Mouse (Mus musculus): ENCODE results near the gene Zfp882. TPM values are rescaled to one million over a fixed set of nuclear protein-coding genes. Genes with fewer than 3 reads are reported as not detected.
A peak's percentile ranks its signal among the peaks of the same experiment; 100 is the strongest.
"Not testable (repeated sequence)": the region's sequence is repeated elsewhere in the genome, so short reads cannot be mapped to it uniquely, and the experiment has no call there.

Zfp882 gene
- 1 to 10 TPM; 2.8 to 4.2 TPM for total RNA-seq (2021)
- long read RNA-seq, experiment 1, partial matches to known transcripts = 0 of 1 reads
- long read RNA-seq, experiment 1, other reads (novel, unspliced or antisense) = 0 of 1 reads
- long read RNA-seq, experiment 2 = 0 reads

- Histone ChIP-seq H3K4me3 (peak within 1 kb of the TSS; percentile 96), H3K27ac (peak within 1 kb of the TSS; percentile 98)
- DNase-seq = peak; percentile 90
- intact Hi-C loops (cut with DNase I) = loop anchor here (1.0 to 10.0 kb wide), 4 partner anchors 14 to 226 kb away; partner anchors contain the start of genes Tpm4 and Zfp961
- peak; percentile 84 for TF ChIP-seq CTCF (IDR thresholded peaks at IDR 0.05)
Observed at GRCm38 (mm10) chr8:71908309-71909261, at the start of gene Zfp882, which contains the start of gene Zfp617. Gene Zfp882 (plus strand): TSS chr8:71908608. Gene Zfp617 (plus strand): TSS chr8:71908635.

DNA sequence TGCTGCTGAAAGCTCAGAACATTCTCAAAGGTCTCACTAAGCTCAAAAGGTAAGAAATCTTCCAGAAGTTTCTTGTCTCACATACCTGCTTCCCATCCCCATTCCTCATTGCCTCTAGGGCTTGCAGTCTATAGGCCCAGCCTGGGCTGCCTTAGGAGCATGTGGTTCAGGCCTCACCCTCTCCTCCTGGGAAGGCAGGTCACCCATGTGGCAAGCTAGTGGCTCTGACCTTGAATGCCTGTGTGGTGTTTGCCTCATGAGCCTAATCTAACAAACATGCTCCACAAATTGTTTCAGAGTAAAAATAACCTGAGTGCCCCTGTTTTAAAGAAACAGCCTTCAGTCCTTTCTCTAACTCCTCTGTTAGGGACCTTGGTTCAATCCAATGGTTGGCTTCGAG lies 46.9 kb upstream of the Zfp882 start:
- DNase-seq; H3K4me3 ChIP-seq; intact Hi-C loops (cut with DNase I); H3K27ac ChIP-seq: not testable (repeated sequence)

DNA sequence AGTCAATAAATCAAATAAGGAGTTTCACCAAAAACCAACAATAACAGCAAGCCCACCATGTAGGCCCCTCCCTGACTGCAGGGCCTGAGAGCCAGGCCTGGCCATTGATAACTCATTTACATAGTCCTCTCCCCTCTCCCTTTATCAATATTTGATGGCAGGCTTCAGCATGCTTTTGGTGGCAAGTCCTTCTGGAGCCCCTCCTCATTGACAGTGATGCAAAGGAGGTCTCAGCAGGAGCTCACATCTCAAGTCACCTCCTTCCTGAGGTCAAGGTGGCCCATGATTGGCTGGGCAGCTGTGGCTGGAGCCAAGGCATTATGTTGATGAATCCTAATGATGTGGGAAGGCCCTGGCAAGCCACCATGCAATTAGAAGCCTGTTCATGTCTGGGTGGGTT lies 46.4 kb upstream of the Zfp882 start:
- DNase-seq; intact Hi-C loops (cut with DNase I); H3K4me3 ChIP-seq; H3K27ac ChIP-seq: not testable (repeated sequence)

- intact Hi-C loops (cut with DNase I) = no loop called here
- TF ChIP-seq CTCF (IDR thresholded peaks at IDR 0.05) = no peak
- peak; percentile 78 for DNase-seq
- Histone ChIP-seq H3K4me3 (peak within 1 kb of the TSS; percentile 87), H3K27ac (peak within 1 kb of the TSS; percentile 88)
Observed at GRCm38 (mm10) chr8:71881618-71882274, 26.7 kb upstream of the Zfp882 start, which contains the start of gene Zfp709. Gene Zfp709 (plus strand): TSS chr8:71882019.

GRCm38 (mm10) chr8:71900666-71901065 lies 7.7 kb upstream of the Zfp882 start:
- H3K4me3 ChIP-seq, H3K27ac ChIP-seq, DNase-seq: not testable (repeated sequence)
- intact Hi-C loops (cut with DNase I) = loop anchor here (10.0 kb wide), 1 partner anchor 234 kb away; the partner anchor contains the start of gene Tpm4

DNA sequence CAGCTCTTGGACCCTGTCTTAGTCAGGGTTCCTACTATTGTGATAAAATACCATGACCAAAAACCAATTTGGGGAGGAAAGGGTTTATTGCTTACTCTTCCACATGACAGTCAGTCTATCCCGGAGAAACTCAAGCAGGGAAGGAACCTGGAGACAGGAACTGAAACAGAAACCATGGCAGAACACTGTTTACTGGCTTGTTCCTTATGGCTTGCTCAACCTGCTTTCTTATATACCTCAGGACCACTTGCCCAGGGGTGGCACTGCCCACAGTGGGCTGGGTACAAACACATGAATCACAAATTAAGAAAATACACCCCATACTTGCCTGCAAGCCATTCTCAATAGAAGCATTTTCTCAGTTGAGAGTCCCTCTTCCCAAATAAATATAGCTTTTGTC lies 5.3 kb upstream of the Zfp882 start:
- H3K27ac ChIP-seq, DNase-seq, H3K4me3 ChIP-seq: not testable (repeated sequence)
- intact Hi-C loops (cut with DNase I) = loop anchor here (10.0 kb wide), 1 partner anchor 232 kb away; the partner anchor contains the start of gene Tpm4

- no peak overlapping the region for H3K4me3 ChIP-seq
- no peak for DNase-seq
- no peak for TF ChIP-seq CTCF (IDR thresholded peaks at IDR 0.05)
- H3K27ac ChIP-seq = no peak overlapping the region
- intact Hi-C loops (cut with DNase I) = loop anchor here (2.0 to 10.0 kb wide), 4 partner anchors 28 to 228 kb away; partner anchors contain the start of genes Tpm4 and Zfp961
Observed at GRCm38 (mm10) chr8:71906809-71907208, 1.6 kb upstream of the Zfp882 start.

DNA sequence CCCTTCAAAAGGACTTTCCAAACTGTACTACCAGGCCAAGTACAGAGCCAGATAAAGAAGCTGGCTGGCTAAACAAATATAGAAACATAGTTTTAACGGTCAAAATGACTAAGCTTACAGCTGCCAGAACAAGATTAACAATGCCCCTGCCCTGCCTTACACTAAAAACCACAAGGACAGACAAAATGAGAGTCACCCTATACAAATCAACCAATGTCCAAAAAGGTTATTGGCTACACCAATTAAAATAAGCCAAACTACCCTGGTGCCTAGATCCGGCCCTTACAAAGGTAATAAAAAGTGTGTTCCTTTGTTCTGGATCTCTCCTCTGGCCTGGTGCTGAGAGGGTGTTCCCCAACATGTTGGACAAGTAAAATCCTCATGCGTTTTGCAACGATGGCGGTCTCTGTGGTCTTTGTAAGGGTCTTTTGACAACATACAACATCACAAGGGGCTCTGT lies 580 bp upstream of the Zfp882 start:
- peak overlapping the region; percentile 98 for H3K27ac ChIP-seq
- intact Hi-C loops (cut with DNase I) = loop anchor here (2.0 to 10.0 kb wide), 4 partner anchors 29 to 227 kb away; partner anchors contain the start of genes Tpm4 and Zfp961
- H3K4me3 ChIP-seq = peak overlapping the region; percentile 96
- TF ChIP-seq CTCF (IDR thresholded peaks at IDR 0.05) = no peak
- no peak for DNase-seq

- TF ChIP-seq CTCF (IDR thresholded peaks at IDR 0.05) = no peak
- Histone ChIP-seq H3K27ac (no peak overlapping the region), H3K4me3 (no peak overlapping the region)
- no peak for DNase-seq
- intact Hi-C loops (cut with DNase I) = no loop called here
Observed at GRCm38 (mm10) chr8:71912286-71912685, 3.9 kb downstream of the Zfp882 start.

- peak overlapping the region; percentile 95 for H3K27ac ChIP-seq
- intact Hi-C loops (cut with DNase I) = loop anchor here (1.0 to 5.0 kb wide), 3 partner anchors 13 to 40 kb away; partner anchors contain the start of gene Zfp961
- TF ChIP-seq CTCF (IDR thresholded peaks at IDR 0.05) = no peak
- H3K4me3 ChIP-seq = peak overlapping the region; percentile 97
- peak; percentile 96 for DNase-seq
Observed at GRCm38 (mm10) chr8:71922567-71923401, 14.4 kb downstream of the Zfp882 start.

DNA sequence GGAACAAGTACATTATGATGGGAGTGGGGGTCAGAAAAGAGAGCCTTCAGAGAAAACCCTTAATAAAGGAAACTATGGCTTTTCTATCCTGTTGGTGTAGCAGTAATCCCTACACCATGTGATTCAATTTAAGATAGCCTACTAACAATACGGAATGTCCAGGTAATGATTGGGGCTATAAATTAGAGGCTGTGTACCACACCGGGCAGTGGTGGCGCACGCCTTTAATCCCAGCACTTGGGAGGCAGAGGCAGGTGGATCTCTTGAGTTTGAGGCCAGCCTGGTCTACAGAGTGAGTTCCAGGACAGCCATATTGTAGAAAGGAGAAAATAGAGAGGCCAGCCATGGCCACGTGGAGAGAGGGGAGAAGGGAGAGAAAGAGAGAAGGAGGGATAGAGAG lies 17.4 kb downstream of the Zfp882 start:
- Histone ChIP-seq H3K4me3 (no peak overlapping the region), H3K27ac (no peak overlapping the region)
- no peak for DNase-seq
- intact Hi-C loops (cut with DNase I) = no loop called here
- TF ChIP-seq CTCF (IDR thresholded peaks at IDR 0.05) = no peak

GRCm38 (mm10) chr8:71926551-71926950 lies 18.1 kb downstream of the Zfp882 start:
- intact Hi-C loops (cut with DNase I) = no loop called here

More at GRCm38 (mm10) chr8:71926551-71926950, 18.1 kb downstream of the Zfp882 start:
- DNase-seq = peak; percentile 21
- H3K4me3 ChIP-seq = no peak overlapping the region
- no peak overlapping the region for H3K27ac ChIP-seq
- TF ChIP-seq CTCF (IDR thresholded peaks at IDR 0.05) = no peak

Measured in gastrocnemius, adult 2 months (tissue).